Mouse (Mus musculus): ENCODE data around the gene Erp44.

DNA sequence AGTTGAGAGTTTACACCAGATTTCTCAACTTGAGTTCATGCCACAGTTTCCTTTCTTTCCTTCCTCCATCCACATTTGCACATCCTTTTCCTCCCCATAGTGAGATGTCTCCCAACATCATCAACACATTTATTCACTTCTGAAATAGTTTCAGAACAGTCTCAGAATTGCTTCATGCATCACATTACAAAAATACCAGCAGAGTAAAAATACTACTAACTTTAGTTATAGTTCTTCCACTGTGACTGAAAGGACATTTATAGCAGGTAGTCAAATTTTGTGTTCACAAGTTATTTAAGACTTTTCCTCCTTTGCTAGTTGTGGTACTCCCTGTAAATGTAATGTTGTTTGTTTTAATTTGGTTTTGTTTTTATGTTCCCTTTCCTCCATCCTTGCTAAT lies 47.8 kb upstream of the Erp44 start:
- TF ChIP-seq POLR2A (IDR thresholded peaks at IDR 0.05; ENCODE audit: borderline replicate concordance, low read depth, low read length) (no peak), CTCF (IDR thresholded peaks at IDR 0.05; ENCODE audit: low read depth, low read length) (no peak)
